Mouse (Mus musculus) E14TG2a.4 (cell line): ENCODE measurements around the gene Nsmce1.
A peak's percentile ranks its signal among the peaks of the same experiment; 100 is the strongest.

ENCODE experiments used
- CTCF ChIP-seq: conservative IDR thresholded peaks from 2 replicates; pipeline ENCODE4 v1.5.1; 2014; ENCODE audit warnings: low read length
- NANOG ChIP-seq: IDR thresholded peaks from 2 replicates; pipeline ENCODE4 v1.6.1; 2014; ENCODE audit warnings: borderline replicate concordance, low read length, mixed read lengths

DNA sequence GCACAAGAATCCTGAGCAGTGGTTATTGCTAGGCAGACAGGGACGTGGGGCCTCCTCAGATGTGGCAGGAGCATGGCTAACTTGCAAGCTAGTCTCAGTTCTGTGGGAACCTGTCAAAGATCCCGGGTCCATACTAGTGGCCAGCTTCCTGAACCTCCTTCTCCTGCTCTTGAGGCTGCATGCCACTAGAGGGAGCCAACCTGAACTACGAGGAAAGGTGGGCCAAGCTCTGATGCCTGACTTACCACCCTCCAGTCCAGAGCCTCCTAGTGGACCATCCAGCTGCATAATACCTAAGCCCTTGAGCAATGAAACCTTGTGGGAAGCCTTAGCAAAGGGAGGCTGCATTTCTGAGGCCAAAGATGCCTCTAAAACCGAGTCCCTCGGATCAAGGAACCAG is 21.5 kb downstream of the Nsmce1 start:
- TF ChIP-seq CTCF (peak; percentile 73), NANOG (no peak)
